Mouse (Mus musculus): Measurements from ENCODE around the gene Clpp. TPM values are rescaled to one million over a fixed set of nuclear protein-coding genes. Genes with fewer than 3 reads are reported as not detected.

Clpp gene
- total RNA-seq, 2 experiments from 2014 or later, result 29.8 to 31.3 TPM

GRCm38 (mm10) chr17:57030931-57031660 lies 41.0 kb downstream of the Clpp start, which contains the start of gene Khsrp:
Gene Khsrp (minus strand): TSS chr17:57031522.
- DNase-seq, result no peak

GRCm38 (mm10) chr17:57031661-57032420 lies 41.7 kb downstream of the Clpp start:
- peak; percentile 100 for DNase-seq

GRCm38 (mm10) chr17:57032854-57033253 lies 42.7 kb downstream of the Clpp start:
- DNase-seq, result no peak

GRCm38 (mm10) chr17:57038978-57039377 lies 48.9 kb downstream of the Clpp start:
- no peak for DNase-seq

GRCm38 (mm10) chr17:57041554-57041953 lies 51.4 kb downstream of the Clpp start, which contains the start of gene Slc25a41:
Gene Slc25a41 (minus strand): TSS chr17:57041654.
- DNase-seq, result no peak

Other genes starting within 250 kb of the Clpp start
- gene Nrtn, start 232.8 kb upstream of the Clpp start, total RNA-seq (2021), result 1 to 10 TPM; 1.9 to 3.1 TPM
- gene Dus3l, start 225.5 kb upstream of the Clpp start, total RNA-seq (2021), result 10 to 100 TPM; 12.4 to 14.5 TPM
- under 1 TPM in 1 of 2 experiments, not detected in 1; 0.33 TPM for gene Prr22, start 220.1 kb upstream of the Clpp start, total RNA-seq (2021)
- gene Rfx2, start 159.3 kb upstream of the Clpp start, total RNA-seq (2021), result 1 to 10 TPM; 3.0 to 4.1 TPM
- not detected for gene Acsbg2, start 115.9 kb upstream of the Clpp start, total RNA-seq (2021)
- not detected for gene 1700061G19Rik, start 114.8 kb upstream of the Clpp start, total RNA-seq (2021)
- gene Mllt1, start 54.9 kb upstream of the Clpp start, total RNA-seq (2021), result 10 to 100 TPM; 16.0 to 16.5 TPM
- gene Acer1, start 8.2 kb upstream of the Clpp start, total RNA-seq (2021), result not detected
- 10 to 100 TPM; 24.4 to 28.3 TPM for gene Alkbh7, start 7.0 kb downstream of the Clpp start, total RNA-seq (2021)
- gene Pspn, start 9.7 kb downstream of the Clpp start, total RNA-seq (2021), result not detected
- gene Gtf2f1, start 21.0 kb downstream of the Clpp start, total RNA-seq (2021), result 10 to 100 TPM; 16.1 to 18.7 TPM
- not detected for gene Gm17949, start 21.2 kb downstream of the Clpp start, total RNA-seq (2021)
- gene Khsrp, start 41.2 kb downstream of the Clpp start, total RNA-seq (2021), result 10 to 100 TPM; 23.4 to 24.1 TPM
- gene Slc25a41, start 51.3 kb downstream of the Clpp start, total RNA-seq (2021), result not detected
- gene Crb3, start 68.8 kb downstream of the Clpp start, total RNA-seq (2021), result under 1 TPM; 0.77 to 0.99 TPM
- 10 to 100 TPM; 35.8 to 48.9 TPM for gene Slc25a23, start 69.6 kb downstream of the Clpp start, total RNA-seq (2021)
- 1 to 10 TPM in 1 of 2 experiments, under 1 TPM in 1; 0.31 to 1.2 TPM for gene Dennd1c, start 88.2 kb downstream of the Clpp start, total RNA-seq (2021)
- 1 to 10 TPM; 1.1 to 1.3 TPM for gene Tubb4a, start 97.5 kb downstream of the Clpp start, total RNA-seq (2021)
- gene Tnfsf9, start 115.0 kb downstream of the Clpp start, total RNA-seq (2021), result under 1 TPM; 0.27 to 0.41 TPM
- gene Cd70, start 159.5 kb downstream of the Clpp start, total RNA-seq (2021), result not detected
- gene Tnfsf14, start 203.9 kb downstream of the Clpp start, total RNA-seq (2021), result not detected
- gene C3, start 237.8 kb downstream of the Clpp start, total RNA-seq (2021), result 10 to 100 TPM in 1 of 2 experiments, 1 to 10 TPM in 1; 2.5 to 26.2 TPM

Measured in gastrocnemius, postnatal 25 days (tissue).